Mouse (Mus musculus): ENCODE measurements around the gene Prr19. TPM values are rescaled to one million over a fixed set of nuclear protein-coding genes. Genes with fewer than 3 reads are reported as not detected.
"Not testable (repeated sequence)": the region's sequence is repeated elsewhere in the genome, so short reads cannot be mapped to it uniquely, and the experiment has no call there.

The Prr19 gene
- total RNA-seq (2021), result not detected
- long read RNA-seq, experiment 1, result 0 reads
- long read RNA-seq, experiment 2, result 0 reads

GRCm38 (mm10) chr7:25301063-25301462, at the start of gene Prr19:
Gene Prr19, plus strand, starts transcription at chr7:25301411.
- intact Hi-C loops (cut with DNase I), result no loop called here
- no peak for DNase-seq

- DNase-seq, result peak in 1 of 2 experiments; percentile 36
- intact Hi-C loops (cut with DNase I), result loop anchor here (2.0 kb wide), 1 partner anchor 15 kb away; the partner anchor contains the start of gene Cic
These were observed 49.4 kb upstream of the Prr19 start for GRCm38 (mm10) chr7:25251822-25252221.

- intact Hi-C loops (cut with DNase I), result no loop called here
- no peak for DNase-seq
These were observed 39.3 kb upstream of the Prr19 start for GRCm38 (mm10) chr7:25261896-25262295.

- DNase-seq, result no peak
- intact Hi-C loops (cut with DNase I), result no loop called here
These were observed 37.0 kb upstream of the Prr19 start for GRCm38 (mm10) chr7:25263968-25264870.

- intact Hi-C loops (cut with DNase I), result loop anchor here (2.0 kb wide), 1 partner anchor 13 kb away; no protein-coding TSS in a partner anchor
- DNase-seq, result not testable (repeated sequence)
These were observed 35.5 kb upstream of the Prr19 start for GRCm38 (mm10) chr7:25265743-25266142.

GRCm38 (mm10) chr7:25266180-25266962, 34.8 kb upstream of the Prr19 start:
- DNase-seq, result no peak
- intact Hi-C loops (cut with DNase I), result loop anchor here (2.0 kb wide), 1 partner anchor 14 kb away; no protein-coding TSS in a partner anchor

- intact Hi-C loops (cut with DNase I), result loop anchor here (2.0 kb wide), 1 partner anchor 15 kb away; no protein-coding TSS in a partner anchor
- DNase-seq, result peak; percentile 96 to 98
These were observed 33.9 kb upstream of the Prr19 start, which contains the start of gene Cic for GRCm38 (mm10) chr7:25267301-25267750. Gene Cic, plus strand, starts transcription at chr7:25267704.

- intact Hi-C loops (cut with DNase I), result loop anchor here (2.0 kb wide), 1 partner anchor 15 kb away; no protein-coding TSS in a partner anchor
- DNase-seq, result peak; percentile 98 to 99
These were observed 33.3 kb upstream of the Prr19 start for GRCm38 (mm10) chr7:25267751-25268463.

- intact Hi-C loops (cut with DNase I), result no loop called here
- no peak for DNase-seq
These were observed 32.6 kb upstream of the Prr19 start for GRCm38 (mm10) chr7:25268588-25268987.

GRCm38 (mm10) chr7:25269029-25269428, 32.2 kb upstream of the Prr19 start:
- intact Hi-C loops (cut with DNase I), result no loop called here
- no peak for DNase-seq

- intact Hi-C loops (cut with DNase I), result no loop called here
- peak in 1 of 2 experiments; percentile 5 for DNase-seq
These were observed 31.5 kb upstream of the Prr19 start for GRCm38 (mm10) chr7:25269545-25270271.

GRCm38 (mm10) chr7:25270652-25271633, 30.3 kb upstream of the Prr19 start:
- intact Hi-C loops (cut with DNase I), result no loop called here
- DNase-seq, result peak in 1 of 2 experiments; percentile 1

GRCm38 (mm10) chr7:25271651-25272444, 29.4 kb upstream of the Prr19 start:
- intact Hi-C loops (cut with DNase I), result no loop called here
- DNase-seq, result peak in 1 of 2 experiments; percentile 2

- DNase-seq, result peak in 1 of 2 experiments; percentile 3
- intact Hi-C loops (cut with DNase I), result no loop called here
These were observed 28.6 kb upstream of the Prr19 start for GRCm38 (mm10) chr7:25272445-25273258.

- peak in 1 of 2 experiments; percentile 1 for DNase-seq
- intact Hi-C loops (cut with DNase I), result loop anchor here (1.0 kb wide), 1 partner anchor 13 kb away; no protein-coding TSS in a partner anchor
These were observed 27.7 kb upstream of the Prr19 start for GRCm38 (mm10) chr7:25273259-25274241.

Measured in heart, postnatal 14 days (tissue).